Mouse (Mus musculus): ENCODE results near the gene Insm2. TPM values are rescaled to one million over a fixed set of nuclear protein-coding genes. Genes with fewer than 3 reads are reported as not detected.

Gene Insm2
- polyA plus RNA-seq, 1 experiment: not detected

GRCm38 (mm10) chr12:55599639-55600502 is 644 bp downstream of the Insm2 start:
- TF ChIP-seq CTCF (IDR thresholded peaks at IDR 0.05; ENCODE audit: insufficient read depth, low read length): no peak
- no peak for TF ChIP-seq POLR2A (IDR thresholded peaks at IDR 0.05; ENCODE audit: borderline replicate concordance, extremely low read depth, low read depth, low read length)
- peak; percentile 51 for DNase-seq
- Histone ChIP-seq H3K4me3 (replicated peaks; ENCODE audit: extremely low read depth, low read depth, low read length) (no peak overlapping the region), H3K4me1 (ENCODE audit: control insufficient read depth, insufficient read depth, low read length) (no peaks in the 10 kb centered on the region)
- 1% methylated on average over 107 of the region's 109 CpGs for WGBS

- Histone ChIP-seq H3K4me3 (replicated peaks; ENCODE audit: extremely low read depth, low read depth, low read length) (no peak overlapping the region), H3K4me1 (ENCODE audit: control insufficient read depth, insufficient read depth, low read length) (no peaks in the 10 kb centered on the region)
- 6% methylated on average over 42 of the region's 42 CpGs for WGBS
- DNase-seq: no peak
- TF ChIP-seq POLR2A (IDR thresholded peaks at IDR 0.05; ENCODE audit: borderline replicate concordance, extremely low read depth, low read depth, low read length): no peak
- no peak for TF ChIP-seq CTCF (IDR thresholded peaks at IDR 0.05; ENCODE audit: insufficient read depth, low read length)
Measured at GRCm38 (mm10) chr12:55600503-55600994, 1.3 kb downstream of the Insm2 start.

GRCm38 (mm10) chr12:55604411-55604810 is 5.2 kb downstream of the Insm2 start:
- 66% methylated on average over 3 of the region's 3 CpGs for WGBS
- no peak for TF ChIP-seq CTCF (IDR thresholded peaks at IDR 0.05; ENCODE audit: insufficient read depth, low read length)
- TF ChIP-seq POLR2A (IDR thresholded peaks at IDR 0.05; ENCODE audit: borderline replicate concordance, extremely low read depth, low read depth, low read length): no peak
- Histone ChIP-seq H3K4me1 (ENCODE audit: control insufficient read depth, insufficient read depth, low read length) (no peaks in the 10 kb centered on the region), H3K4me3 (replicated peaks; ENCODE audit: extremely low read depth, low read depth, low read length) (no peak overlapping the region)
- DNase-seq: no peak

- no peak for DNase-seq
- Histone ChIP-seq H3K4me1 (ENCODE audit: control insufficient read depth, insufficient read depth, low read length) (no peaks in the 10 kb centered on the region), H3K4me3 (replicated peaks; ENCODE audit: extremely low read depth, low read depth, low read length) (no peak overlapping the region)
- TF ChIP-seq CTCF (IDR thresholded peaks at IDR 0.05; ENCODE audit: insufficient read depth, low read length): no peak
- no peak for TF ChIP-seq POLR2A (IDR thresholded peaks at IDR 0.05; ENCODE audit: borderline replicate concordance, extremely low read depth, low read depth, low read length)
- 50% methylated on average over 4 of the region's 4 CpGs for WGBS
Measured at GRCm38 (mm10) chr12:55607902-55608301, 8.7 kb downstream of the Insm2 start.

GRCm38 (mm10) chr12:55610812-55611211 is 11.6 kb downstream of the Insm2 start:
- TF ChIP-seq POLR2A (IDR thresholded peaks at IDR 0.05; ENCODE audit: borderline replicate concordance, extremely low read depth, low read depth, low read length): no peak
- TF ChIP-seq CTCF (IDR thresholded peaks at IDR 0.05; ENCODE audit: insufficient read depth, low read length): no peak
- H3K4me3 ChIP-seq (replicated peaks; ENCODE audit: extremely low read depth, low read depth, low read length): no peak overlapping the region
- WGBS: 72% methylated on average over 2 of the region's 2 CpGs
- no peaks in the 10 kb centered on the region for H3K4me1 ChIP-seq (ENCODE audit: control insufficient read depth, insufficient read depth, low read length)
- DNase-seq: no peak

- no peak for DNase-seq
- Histone ChIP-seq H3K4me3 (replicated peaks; ENCODE audit: extremely low read depth, low read depth, low read length) (no peak overlapping the region), H3K4me1 (ENCODE audit: control insufficient read depth, insufficient read depth, low read length) (no peaks in the 10 kb centered on the region)
- no peak for TF ChIP-seq POLR2A (IDR thresholded peaks at IDR 0.05; ENCODE audit: borderline replicate concordance, extremely low read depth, low read depth, low read length)
- no peak for TF ChIP-seq CTCF (IDR thresholded peaks at IDR 0.05; ENCODE audit: insufficient read depth, low read length)
- WGBS: 88% methylated on average over 2 of the region's 2 CpGs
Measured at GRCm38 (mm10) chr12:55620321-55620720, 21.1 kb downstream of the Insm2 start.

GRCm38 (mm10) chr12:55622615-55623245 is 23.5 kb downstream of the Insm2 start:
- 56% methylated on average over 3 of the region's 3 CpGs for WGBS
- DNase-seq: no peak
- no peaks in the 10 kb centered on the region for H3K4me1 ChIP-seq (ENCODE audit: control insufficient read depth, insufficient read depth, low read length)
- TF ChIP-seq CTCF (IDR thresholded peaks at IDR 0.05; ENCODE audit: insufficient read depth, low read length) (no peak), POLR2A (IDR thresholded peaks at IDR 0.05; ENCODE audit: borderline replicate concordance, extremely low read depth, low read depth, low read length) (no peak)
- H3K4me3 ChIP-seq (replicated peaks; ENCODE audit: extremely low read depth, low read depth, low read length): no peak overlapping the region

GRCm38 (mm10) chr12:55623254-55623653 is 24.0 kb downstream of the Insm2 start:
- 86% methylated on average over 5 of the region's 5 CpGs for whole genome bisulfite sequencing
- no peak for DNase-seq
- Histone ChIP-seq H3K4me3 (replicated peaks; ENCODE audit: extremely low read depth, low read depth, low read length) (no peak overlapping the region), H3K4me1 (ENCODE audit: control insufficient read depth, insufficient read depth, low read length) (no peaks in the 10 kb centered on the region)
- TF ChIP-seq POLR2A (IDR thresholded peaks at IDR 0.05; ENCODE audit: borderline replicate concordance, extremely low read depth, low read depth, low read length) (no peak), CTCF (IDR thresholded peaks at IDR 0.05; ENCODE audit: insufficient read depth, low read length) (no peak)

- no peak overlapping the region for H3K4me3 ChIP-seq (replicated peaks; ENCODE audit: extremely low read depth, low read depth, low read length)
- no peak for DNase-seq
- WGBS: 46% methylated on average over 4 of the region's 4 CpGs
- no peaks in the 10 kb centered on the region for H3K4me1 ChIP-seq (ENCODE audit: control insufficient read depth, insufficient read depth, low read length)
- TF ChIP-seq CTCF (IDR thresholded peaks at IDR 0.05; ENCODE audit: insufficient read depth, low read length) (peak; percentile 47), POLR2A (IDR thresholded peaks at IDR 0.05; ENCODE audit: borderline replicate concordance, extremely low read depth, low read depth, low read length) (no peak)
Measured at GRCm38 (mm10) chr12:55626711-55627110, 27.5 kb downstream of the Insm2 start.

Measured in lung, adult 2 months (tissue).